In genomic region chr9:89211065-89211858, GRCm38 (mm10) we compare ENCODE assay signal across 8 mouse cellular contexts. TPM values are rescaled to one million over a fixed set of nuclear protein-coding genes. Genes with fewer than 3 reads are reported as not detected.
DNase-seq lines count a peak whose midpoint lies in the region; ATAC-seq lines count a peak whose summit lies in the region.
"Not testable (repeated sequence)": the region's sequence is repeated elsewhere in the genome, so short reads cannot be mapped to it uniquely, and the experiment has no call there.

No protein-coding gene starts in this region.

- DNase-seq in adipocyte (ENCODE audit: low spot score) = peak; percentile 20
- peak; percentile 7 for DNase-seq in embryo, embryonic 9.5 days (ENCODE audit: extremely low spot score)
- DNase-seq in gastrocnemius, postnatal 4 days (ENCODE audit: low spot score in 2 of 2) = peak; percentile 52 to 82
- peak; percentile 54 for DNase-seq in intestine, embryonic 14.5 days (ENCODE audit: low spot score)
- DNase-seq in left cerebral cortex, adult 8-10 months (ENCODE audit: low spot score in 2 of 2) = peak; percentile 95 to 96
- peak; percentile 88 to 92 for DNase-seq in lung, postnatal 4 days
- DNase-seq in right cerebral cortex, adult 18-20 months = peak; percentile 96
- peak; percentile 41 for DNase-seq in urinary bladder, postnatal 10 days (ENCODE audit: low spot score)

- H3K9me3 ChIP-seq in intestine, embryonic 14.5 days (ENCODE audit: control insufficient read depth, low read length) = not testable (repeated sequence)

- not testable (repeated sequence) for H3K27me3 ChIP-seq in intestine, embryonic 14.5 days (replicated peaks; ENCODE audit: control insufficient read depth, insufficient read depth, low read length)

- peak overlapping the region; percentile 46 for H3K4me2 ChIP-seq in intestine, embryonic 14.5 days (ENCODE audit: low read length)

- H3K36me3 ChIP-seq in intestine, embryonic 14.5 days (ENCODE audit: control insufficient read depth, insufficient read depth, low read length) = not testable (repeated sequence)

- H3K4me3 ChIP-seq in intestine, embryonic 14.5 days (ENCODE audit: low read depth, low read length) = peak overlapping the region; percentile 23

- H3K9ac ChIP-seq in intestine, embryonic 14.5 days (ENCODE audit: low read length) = not testable (repeated sequence)

- not testable (repeated sequence) for H3K4me1 ChIP-seq in intestine, embryonic 14.5 days (replicated peaks; ENCODE audit: control insufficient read depth, insufficient read depth, low read length)

- 3% methylated on average over 13 of the region's 44 CpGs for WGBS in intestine, embryonic 14.5 days

- ATAC-seq in intestine, embryonic 14.5 days (replicated peaks; ENCODE audit: low FRiP score, low TSS enrichment, low read depth) = peak; percentile 94

- H3K27ac ChIP-seq in intestine, embryonic 14.5 days (ENCODE audit: low read depth) = peak overlapping the region; percentile 57; the same call in 1 of the 2 replicates

RNA-seq across cellular contexts. Expression of gene Mthfs, which starts 0.8 kb away (rescaled TPM):
- total RNA-seq in gastrocnemius, postnatal 4 days (2021) = 10 to 100 TPM; 14.3 to 18.1 TPM
- polyA plus RNA-seq in intestine, embryonic 14.5 days (2014; fragmentation: Nextera tagmentation; extraction: Ambion mirVana) = 24.0 and 26.0 TPM in 2 replicates
- 10 to 100 TPM; 29.1 to 49.2 (median 42.0) TPM for total RNA-seq in left cerebral cortex, adult 8-10 months (2022)

RNA-seq across cellular contexts. Expression of gene Gm29094, which starts 12.1 kb away (rescaled TPM):
- 1 to 10 TPM in 1 of 2 experiments, not detected in 1; 1.3 TPM for total RNA-seq in gastrocnemius, postnatal 4 days (2021)
- not detected in 2 replicates for polyA plus RNA-seq in intestine, embryonic 14.5 days (2014; fragmentation: Nextera tagmentation; extraction: Ambion mirVana)
- 1 to 10 TPM in 1 of 4 experiments, under 1 TPM in 1, not detected in 2; 0.70 to 2.3 TPM for total RNA-seq in left cerebral cortex, adult 8-10 months (2022)

RNA-seq across cellular contexts. Expression of gene Bcl2a1b, which starts 12.3 kb away (rescaled TPM):
- 1 to 10 TPM in 1 of 2 experiments, not detected in 1; 1.0 TPM for total RNA-seq in gastrocnemius, postnatal 4 days (2021)
- polyA plus RNA-seq in intestine, embryonic 14.5 days (2014; fragmentation: Nextera tagmentation; extraction: Ambion mirVana) = 3.5 and 4.0 TPM in 2 replicates
- 1 to 10 TPM in 2 of 4 experiments, not detected in 2; 3.7 to 5.6 TPM for total RNA-seq in left cerebral cortex, adult 8-10 months (2022)

Comparison
In these comparisons a context has a peak if more than half of its experiments do, and no peak if none do; other contexts are left out.
1. Peak in every context shown above with its lines: DNase-seq, ATAC-seq, H3K4me3 ChIP-seq and H3K27ac ChIP-seq.
2. DNase-seq: peak in every context shown above with its lines; median percentile 96 in right cerebral cortex, adult 18-20 months; 96 in left cerebral cortex, adult 8-10 months; 90 in lung, postnatal 4 days; 67 in gastrocnemius, postnatal 4 days; 54 in intestine, embryonic 14.5 days; 41 in urinary bladder, postnatal 10 days; 20 in adipocyte; 7 in embryo, embryonic 9.5 days.